Mouse (Mus musculus) induced T-regulatory cell, adult 2 months (primary cell): ENCODE measurements at regions not wholly inside any gene's neighbourhood (a gene's known extent, or its start where the extent isn't known, plus 50 kb on each side); places are given as distances from the start of the nearest gene placed in this dataset.

Experiments
- DNase-seq: peaks from one replicate; pipeline ENCODE4 v3.0.0-alpha.2; 2012; ENCODE audit warnings: low read depth

DNA sequence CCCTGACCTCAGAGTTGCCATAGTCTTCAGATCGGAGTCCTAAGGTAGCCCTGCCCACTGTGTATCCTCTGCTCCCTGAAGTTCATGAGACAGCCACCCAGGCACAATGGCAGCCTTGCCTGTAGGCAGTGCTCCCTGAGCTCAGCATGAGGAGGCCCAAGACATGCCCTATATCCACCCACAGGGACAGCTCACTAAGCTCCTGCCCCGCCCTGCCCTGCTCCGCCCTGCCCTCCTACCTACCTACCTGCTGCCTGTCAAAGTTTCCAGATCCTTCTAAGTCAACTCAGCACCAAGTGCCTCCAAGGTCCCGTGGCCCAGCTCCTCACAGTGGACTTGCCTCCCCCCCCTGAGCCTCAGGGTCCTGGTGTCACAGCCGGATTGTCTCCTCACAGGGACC is 168.9 kb downstream of the Bcl11b start:
- DNase-seq, result no peak

DNA sequence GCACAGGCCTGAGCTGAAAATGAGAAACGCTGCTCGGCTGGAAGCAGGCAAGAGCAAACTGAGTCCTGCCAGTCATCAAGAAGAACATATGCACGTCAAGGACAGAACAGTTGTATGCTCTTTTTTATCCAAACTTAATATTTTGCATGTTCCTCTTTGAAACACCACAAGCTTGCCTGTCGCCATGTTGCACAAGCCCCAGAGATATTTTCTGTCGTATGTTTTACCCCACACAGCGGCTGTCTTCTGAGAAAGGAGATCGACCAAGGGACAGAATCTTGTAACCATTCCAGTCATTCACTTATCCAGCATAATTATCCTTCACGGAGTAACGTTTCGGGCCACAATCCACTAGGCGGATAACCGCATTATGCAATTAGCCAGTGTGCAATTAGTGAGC is 165.7 kb downstream of the Bcl11b start:
- no peak for DNase-seq

- no peak for DNase-seq
Measured at GRCm38 (mm10) chr12:107844631-107845030, 158.8 kb downstream of the Bcl11b start.

DNA sequence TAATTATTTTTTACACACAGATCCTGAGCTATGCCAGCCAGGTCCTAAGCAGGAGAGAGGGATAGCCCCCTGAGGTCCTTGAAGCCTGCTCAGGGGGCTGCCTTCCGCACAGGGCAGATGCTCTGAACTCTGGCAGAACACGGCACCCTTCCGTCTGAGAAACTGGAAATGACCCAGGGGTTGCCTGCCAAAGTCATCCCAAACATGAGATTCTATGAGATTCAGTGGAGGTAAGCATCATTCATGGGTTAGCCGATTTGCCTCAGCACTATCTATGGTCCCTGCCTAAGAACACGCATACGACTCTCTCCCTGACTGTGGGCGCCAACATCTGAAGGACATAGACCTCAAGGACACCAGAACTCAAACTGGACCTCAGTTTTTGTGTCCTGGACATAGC is 152.8 kb downstream of the Bcl11b start:
- DNase-seq, result no peak

- DNase-seq, result no peak
Measured at GRCm38 (mm10) chr12:107852921-107853320, 150.5 kb downstream of the Bcl11b start.

DNA sequence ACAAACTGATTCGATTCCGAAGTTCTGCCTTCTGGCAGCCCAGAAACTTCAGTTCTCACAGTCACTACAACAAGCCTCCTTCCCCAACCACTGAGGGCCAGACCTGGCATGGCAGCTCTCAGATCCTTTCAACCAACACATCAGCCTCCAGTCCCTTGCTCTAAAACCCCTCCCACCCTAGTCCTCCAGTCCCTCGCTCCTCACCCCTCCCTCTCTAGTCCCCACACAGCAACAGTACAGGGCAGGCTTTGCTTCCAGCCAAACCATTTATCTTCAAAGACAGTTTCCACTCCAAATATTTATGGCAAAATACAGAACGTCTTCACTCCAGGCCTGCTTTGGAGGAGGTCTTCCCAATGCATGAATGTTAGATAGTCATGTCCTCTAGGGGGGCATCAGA is 147.9 kb downstream of the Bcl11b start:
- DNase-seq, result no peak

GRCm38 (mm10) chr12:107856421-107857043 is 146.9 kb downstream of the Bcl11b start:
- DNase-seq, result no peak

- no peak for DNase-seq
Measured at GRCm38 (mm10) chr12:107858536-107859280, 144.7 kb downstream of the Bcl11b start.

- DNase-seq, result no peak
Measured at GRCm38 (mm10) chr12:107859750-107860149, 143.7 kb downstream of the Bcl11b start.

- no peak for DNase-seq
Measured at GRCm38 (mm10) chr12:107860358-107860757, 143.0 kb downstream of the Bcl11b start.
